Mouse (Mus musculus) midbrain, embryonic 16.5 days (tissue): ENCODE results near the gene Pcp4. TPM values are rescaled to one million over a fixed set of nuclear protein-coding genes. Genes with fewer than 3 reads are reported as not detected.

Source experiments
- ATAC-seq: fragments of 200-750 bp; cut with Nextera tagmentation; 2 replicates; pipeline ENCODE4 v1.8.0; 2017; ENCODE audit warnings: moderate TSS enrichment
- H3K27ac ChIP-seq: fragments of 300-500 bp; sonication (generic); 2 replicates; pipeline ENCODE4 v1.5.1; 2014; ENCODE audit warnings: mild to moderate bottlenecking, low read length, mixed read lengths
- H3K27me3 ChIP-seq: fragments of 300-500 bp; sonication (generic); 2 replicates; pipeline ENCODE4 v1.6.1; 2014; ENCODE audit warnings: low read depth, low read length, mixed read lengths; ENCODE audit not compliant: control insufficient read depth, insufficient read depth
- H3K36me3 ChIP-seq: fragments of 300-500 bp; sonication (generic); 2 replicates; pipeline ENCODE4 v1.6.1; 2014; ENCODE audit warnings: mild to moderate bottlenecking, low read length, moderate library complexity, mixed read lengths; ENCODE audit not compliant: control insufficient read depth, insufficient read depth
- H3K4me1 ChIP-seq: fragments of 300-500 bp; sonication (generic); 2 replicates; pipeline ENCODE4 v1.6.1; 2014; ENCODE audit warnings: mild to moderate bottlenecking, low read length, mixed read lengths; ENCODE audit not compliant: control insufficient read depth, insufficient read depth
- H3K4me2 ChIP-seq: fragments of 300-500 bp; sonication (generic); 2 replicates; pipeline ENCODE4 v1.6.1; 2014; ENCODE audit warnings: mild to moderate bottlenecking, low read length, mixed read lengths
- H3K4me3 ChIP-seq: fragments of 300-500 bp; sonication (generic); 2 replicates; pipeline ENCODE4 v1.5.1; 2014; ENCODE audit warnings: low read depth, mild to moderate bottlenecking, low read length, moderate library complexity, mixed read lengths
- H3K9ac ChIP-seq: fragments of 300-500 bp; sonication (generic); 2 replicates; pipeline ENCODE4 v1.6.1; 2014; ENCODE audit warnings: low read depth, low read length, mixed read lengths
- H3K9me3 ChIP-seq: fragments of 300-500 bp; sonication (generic); replicated peaks from 2 replicates; pipeline ENCODE4 v1.6.1; 2014; ENCODE audit warnings: mild to moderate bottlenecking, low read length, mixed read lengths; ENCODE audit not compliant: control insufficient read depth, poor library complexity, severe bottlenecking
- WGBS: fragments of 180-500 bp; shearing (Covaris S2); extraction: QIAGEN DNeasy Blood & Tissue Kit; methylation state at CpG from one replicate; pipeline ENCODE4 v1.1.7; 2014; 5-methylcytosine and 5-hydroxymethylcytosine counted together
- polyA plus RNA-seq: library from polyadenylated mRNA; unstranded; fragments of >200 nt; fragmentation: Nextera tagmentation; extraction: Ambion mirVana; gene quantifications from 2 replicates; pipeline ENCODE4 v1.2.1, GENCODE M21; 2015

Pcp4 gene
- polyA plus RNA-seq, 1 experiment from 2014 or later: 514 TPM

- H3K4me1 ChIP-seq: peaks cover 12% of the 10 kb centered on the region
- H3K4me2 ChIP-seq: no peak overlapping the region
- ATAC-seq: peak; percentile 32; the same call in 1 of the 2 replicates
- H3K36me3 ChIP-seq: no peaks in the 10 kb centered on the region
- no peak overlapping the region for H3K4me3 ChIP-seq
- no peak overlapping the region for H3K9ac ChIP-seq
- H3K27ac ChIP-seq: no peak overlapping the region
- no peaks in the 10 kb centered on the region for H3K27me3 ChIP-seq
- 59% methylated on average over 7 of the region's 7 CpGs for WGBS
- H3K9me3 ChIP-seq: no peaks in the 10 kb centered on the region
Measured at GRCm38 (mm10) chr16:96498951-96499350, 31.5 kb downstream of the Pcp4 start.

GRCm38 (mm10) chr16:96501241-96501640 is 33.8 kb downstream of the Pcp4 start:
- Histone ChIP-seq H3K27ac (no peak overlapping the region), H3K36me3 (no peaks in the 10 kb centered on the region), H3K9ac (no peak overlapping the region), H3K9me3 (no peaks in the 10 kb centered on the region), H3K4me1 (peaks cover 12% of the 10 kb centered on the region), H3K4me3 (no peak overlapping the region), H3K27me3 (no peaks in the 10 kb centered on the region), H3K4me2 (no peak overlapping the region)
- WGBS: 67% methylated on average over 6 of the region's 6 CpGs
- ATAC-seq: no peak

DNA sequence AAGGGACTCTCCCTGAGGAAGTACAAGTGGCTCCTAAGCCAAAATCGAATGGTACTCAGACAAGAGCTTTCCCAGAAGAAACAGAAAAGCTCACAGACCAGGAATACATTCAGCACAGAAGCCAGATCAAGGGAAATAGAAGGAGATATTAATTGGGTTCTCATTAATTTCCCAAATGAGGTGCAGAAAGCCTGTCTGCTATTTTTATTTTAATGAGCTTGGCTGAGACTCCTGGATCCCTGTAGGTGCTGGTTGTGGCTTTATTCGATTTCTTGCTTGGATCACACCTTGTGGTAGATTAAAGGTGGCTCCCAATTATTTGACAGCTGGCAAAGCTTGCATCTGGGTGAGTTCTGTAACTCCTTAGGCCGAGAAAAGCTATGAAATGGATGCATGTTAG is 35.2 kb downstream of the Pcp4 start:
- peak overlapping the region; percentile 55; the same call in 1 of the 2 replicates for H3K27ac ChIP-seq

GRCm38 (mm10) chr16:96514466-96514865 is 47.1 kb downstream of the Pcp4 start:
- ATAC-seq: no peak
- Histone ChIP-seq H3K36me3 (no peaks in the 10 kb centered on the region), H3K27ac (no peak overlapping the region), H3K9ac (no peak overlapping the region), H3K27me3 (no peaks in the 10 kb centered on the region), H3K9me3 (no peaks in the 10 kb centered on the region), H3K4me1 (peaks cover 3% of the 10 kb centered on the region; the same call in 1 of the 2 replicates), H3K4me3 (no peak overlapping the region), H3K4me2 (no peak overlapping the region)
- 68% methylated on average over 3 of the region's 3 CpGs for WGBS

More for the DNA sequence above, 35.2 kb downstream of the Pcp4 start:
- Histone ChIP-seq H3K9ac (no peak overlapping the region), H3K27me3 (no peaks in the 10 kb centered on the region), H3K9me3 (no peaks in the 10 kb centered on the region), H3K4me1 (peaks cover 12% of the 10 kb centered on the region), H3K36me3 (no peaks in the 10 kb centered on the region), H3K4me3 (no peak overlapping the region), H3K4me2 (no peak overlapping the region)
- WGBS: 64% methylated on average over 3 of the region's 3 CpGs
- no peak for ATAC-seq

- Histone ChIP-seq H3K4me1 (peaks cover 6% of the 10 kb centered on the region; the same call in 1 of the 2 replicates), H3K36me3 (no peaks in the 10 kb centered on the region), H3K9me3 (no peaks in the 10 kb centered on the region), H3K9ac (no peak overlapping the region), H3K4me2 (no peak overlapping the region), H3K4me3 (no peak overlapping the region), H3K27ac (no peak overlapping the region), H3K27me3 (no peaks in the 10 kb centered on the region)
- ATAC-seq: no peak
- WGBS: 97% methylated on average over 3 of the region's 3 CpGs
Measured at GRCm38 (mm10) chr16:96527476-96527875, 60.1 kb downstream of the Pcp4 start.

GRCm38 (mm10) chr16:96528471-96528870 is 61.1 kb downstream of the Pcp4 start:
- no peaks in the 10 kb centered on the region for H3K36me3 ChIP-seq
- H3K9me3 ChIP-seq: no peaks in the 10 kb centered on the region
- H3K4me2 ChIP-seq: no peak overlapping the region
- H3K27ac ChIP-seq: no peak overlapping the region
- H3K9ac ChIP-seq: no peak overlapping the region
- H3K4me1 ChIP-seq: peaks cover 6% of the 10 kb centered on the region; the same call in 1 of the 2 replicates
- WGBS: 89% methylated on average over 4 of the region's 4 CpGs
- ATAC-seq: no peak
- H3K4me3 ChIP-seq: no peak overlapping the region
- no peaks in the 10 kb centered on the region for H3K27me3 ChIP-seq

DNA sequence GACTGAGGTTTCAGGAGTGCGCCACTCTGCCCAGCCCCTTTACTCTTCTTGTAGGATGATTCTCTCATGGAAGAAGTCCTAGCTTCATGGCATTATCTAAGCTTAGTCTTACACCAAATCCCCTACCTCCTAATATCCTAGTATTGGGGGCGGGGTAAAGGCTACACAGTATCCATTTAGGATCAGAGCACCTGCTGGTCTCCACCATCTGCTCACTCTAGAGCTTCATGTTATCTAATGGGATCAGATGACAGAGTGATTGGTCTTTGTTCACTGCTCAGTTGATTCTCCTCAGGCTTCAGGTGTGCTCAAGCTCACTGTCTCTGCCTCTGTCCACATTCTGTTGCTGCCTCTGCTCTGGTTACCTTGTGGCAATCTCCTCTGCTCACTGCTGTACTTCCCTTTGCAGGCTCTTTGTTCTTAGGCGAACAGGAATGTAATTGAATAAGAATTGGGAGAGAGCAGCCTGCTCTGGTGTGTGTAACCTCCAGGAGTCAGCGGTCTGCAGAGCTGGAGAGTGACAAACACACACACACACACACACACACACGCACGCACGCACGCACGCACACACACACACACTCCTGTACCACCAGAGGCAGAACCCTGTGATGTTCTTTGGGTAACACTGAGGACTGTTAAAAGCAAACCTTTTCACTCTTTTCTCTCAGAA is 62.6 kb downstream of the Pcp4 start:
- 62% methylated on average over 9 of the region's 9 CpGs for WGBS
- H3K9me3 ChIP-seq: no peaks in the 10 kb centered on the region
- 0 out of 2 replicates have a peak overlapping the region, but pooled peaks have one; percentile 35 for H3K9ac ChIP-seq
- H3K4me1 ChIP-seq: peaks cover 6% of the 10 kb centered on the region; the same call in 1 of the 2 replicates
- H3K36me3 ChIP-seq: no peaks in the 10 kb centered on the region
- no peak overlapping the region for H3K4me2 ChIP-seq
- H3K4me3 ChIP-seq: no peak overlapping the region
- peak overlapping the region; percentile 65 for H3K27ac ChIP-seq
- no peaks in the 10 kb centered on the region for H3K27me3 ChIP-seq
- peak; percentile 87 for ATAC-seq

- no peaks in the 10 kb centered on the region for H3K36me3 ChIP-seq
- peak overlapping the region; percentile 65 for H3K27ac ChIP-seq
- 43% methylated on average over 3 of the region's 3 CpGs for WGBS
- no peaks in the 10 kb centered on the region for H3K27me3 ChIP-seq
- peaks cover 6% of the 10 kb centered on the region; the same call in 1 of the 2 replicates for H3K4me1 ChIP-seq
- no peak overlapping the region for H3K9ac ChIP-seq
- ATAC-seq: peak; percentile 75; the same call in 1 of the 2 replicates
- H3K9me3 ChIP-seq: no peaks in the 10 kb centered on the region
- no peak overlapping the region for H3K4me2 ChIP-seq
- no peak overlapping the region for H3K4me3 ChIP-seq
Measured at GRCm38 (mm10) chr16:96530569-96530898, 63.1 kb downstream of the Pcp4 start.

DNA sequence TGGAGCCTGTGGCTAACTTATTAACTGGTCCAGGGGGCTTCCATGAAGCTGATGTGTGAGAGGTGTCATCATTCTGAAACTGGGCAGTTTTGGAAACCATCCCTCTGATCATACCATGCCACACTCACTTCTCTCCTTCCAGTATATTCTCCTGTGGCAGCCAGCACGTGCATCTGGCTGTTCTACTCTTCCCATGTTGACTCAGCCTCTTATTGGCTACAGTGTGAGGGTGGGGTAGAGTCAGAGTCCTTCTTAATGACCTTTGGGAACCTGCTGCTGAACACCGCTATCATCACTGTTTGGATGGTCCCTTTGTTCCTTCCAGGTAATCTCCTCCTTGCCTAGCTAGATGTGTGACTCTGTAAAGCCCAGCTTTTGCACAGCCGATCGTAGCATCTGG is 63.6 kb downstream of the Pcp4 start:
- no peak overlapping the region for H3K9ac ChIP-seq
- H3K27ac ChIP-seq: no peak overlapping the region
- H3K9me3 ChIP-seq: no peaks in the 10 kb centered on the region
- no peaks in the 10 kb centered on the region for H3K27me3 ChIP-seq
- peaks cover 6% of the 10 kb centered on the region; the same call in 1 of the 2 replicates for H3K4me1 ChIP-seq
- ATAC-seq: no peak
- H3K4me3 ChIP-seq: no peak overlapping the region
- no peak overlapping the region for H3K4me2 ChIP-seq
- WGBS: 85% methylated on average over 4 of the region's 4 CpGs
- H3K36me3 ChIP-seq: no peaks in the 10 kb centered on the region
